Mouse (Mus musculus) E14TG2a.4 (cell line): ENCODE data around the gene Actr6.

ENCODE experiments used
- CTCF ChIP-seq: conservative IDR thresholded peaks from 2 replicates; pipeline ENCODE4 v1.5.1; 2014; ENCODE audit warnings: low read length
- NANOG ChIP-seq: IDR thresholded peaks from 2 replicates; pipeline ENCODE4 v1.6.1; 2014; ENCODE audit warnings: borderline replicate concordance, low read length, mixed read lengths
- POU5F1 ChIP-seq: IDR thresholded peaks from 2 replicates; pipeline ENCODE4 v1.6.1; 2014; ENCODE audit warnings: low read length, borderline replicate concordance

- TF ChIP-seq NANOG (no peak), CTCF (no peak), POU5F1 (no peak)
Measured at GRCm38 (mm10) chr10:89755231-89755630, 23.1 kb upstream of the Actr6 start.
